Mouse (Mus musculus) thymus, postnatal 36 days (tissue): Measurements from ENCODE around the gene Pepd.

Experiments
- DNase-seq, 2 experiments: peaks; one replicate each; pipeline ENCODE4 v3.0.0; 2022; ENCODE audit warnings: mixed read lengths in 2 of 2

Pepd gene

DNA sequence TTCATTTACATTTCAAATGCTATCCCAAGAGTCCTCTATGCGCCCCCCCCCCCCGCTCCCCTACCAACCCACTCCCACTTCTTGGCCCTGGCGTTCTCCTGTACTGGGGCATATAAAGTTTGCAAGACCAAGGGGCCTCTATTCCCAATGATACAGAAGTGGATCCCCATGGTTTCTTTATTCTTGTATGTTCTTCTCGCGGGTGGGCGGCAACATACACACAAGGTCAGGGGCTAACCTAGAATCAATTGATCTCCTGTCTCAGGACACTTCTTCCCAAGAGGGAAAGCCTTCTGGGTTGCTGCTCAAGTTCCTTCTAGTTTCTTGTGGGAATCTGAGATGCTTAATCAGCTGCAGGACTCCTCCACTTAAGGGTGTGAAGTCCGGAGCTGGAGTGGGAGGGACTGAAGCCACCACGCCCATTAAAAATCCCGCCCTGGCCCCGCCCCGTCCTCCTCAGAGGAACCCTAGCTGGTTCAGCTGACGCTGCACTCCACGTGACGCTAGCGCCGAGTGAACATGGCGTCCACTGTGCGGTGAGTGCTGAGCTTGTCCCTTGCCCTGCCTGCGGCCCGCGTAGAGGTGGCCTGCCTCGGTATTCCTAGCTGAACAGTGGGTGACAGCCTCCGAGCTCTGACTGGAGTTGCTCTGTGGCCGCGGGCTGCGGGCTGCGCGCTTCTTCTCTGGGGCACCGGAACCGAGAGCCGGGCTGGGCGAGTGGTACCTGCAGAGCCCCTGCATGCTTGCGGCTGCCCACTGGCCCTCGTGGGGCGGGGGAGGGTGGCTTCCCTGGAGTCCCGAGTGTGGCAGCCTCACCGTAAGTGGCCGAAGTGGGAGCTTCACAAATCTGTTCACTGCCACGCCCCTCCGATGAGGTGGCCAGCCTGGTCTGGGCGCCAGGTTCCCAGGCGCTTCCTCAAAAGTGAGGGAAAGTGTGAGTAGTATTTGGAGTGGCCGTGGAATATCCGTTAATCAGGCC lies at the start of gene Pepd:
TSS of gene Pepd (plus strand) at position 461 of the 979 bp plus-strand sequence.
- peak; percentile 66 to 72 for DNase-seq

DNA sequence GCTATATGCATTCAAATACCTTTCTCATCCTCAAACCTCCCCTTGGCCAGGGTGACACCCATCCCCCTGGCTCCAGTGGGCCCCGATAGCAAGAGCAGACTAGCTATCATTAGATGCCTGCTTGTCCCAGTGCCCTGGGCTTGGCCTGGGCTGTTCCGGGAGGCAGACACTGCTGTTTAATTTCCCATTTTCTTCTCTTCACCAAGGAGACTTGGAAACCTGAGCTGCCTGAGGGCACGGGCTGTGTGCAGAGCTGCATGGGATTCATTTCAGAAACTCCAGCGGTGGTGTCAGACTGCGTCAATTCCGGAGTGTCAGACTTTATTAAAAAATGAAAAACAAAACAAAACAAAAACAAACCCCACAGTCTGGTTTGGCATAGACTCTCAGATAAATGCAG lies 44.9 kb upstream of the Pepd start:
- no peak for DNase-seq

DNA sequence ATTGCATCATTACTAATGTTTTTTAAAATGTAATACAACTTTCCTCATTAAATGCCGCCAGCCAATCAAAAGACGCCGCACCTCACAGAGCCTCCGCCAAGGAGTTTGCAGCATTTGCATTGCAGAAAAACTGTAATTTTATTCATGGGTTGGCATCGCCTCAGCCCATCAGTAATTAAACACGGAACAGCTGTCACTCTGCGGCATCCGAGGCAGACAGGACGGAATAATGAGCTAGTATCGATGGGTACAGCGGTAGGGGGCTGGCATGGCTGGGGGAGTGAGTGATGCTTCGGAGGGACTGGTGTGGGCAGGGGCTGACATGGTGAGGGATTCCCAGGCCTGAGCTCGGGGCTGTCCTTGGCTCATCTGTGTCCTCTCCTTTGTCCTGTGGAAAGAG lies 42.5 kb upstream of the Pepd start:
- no peak for DNase-seq

DNA sequence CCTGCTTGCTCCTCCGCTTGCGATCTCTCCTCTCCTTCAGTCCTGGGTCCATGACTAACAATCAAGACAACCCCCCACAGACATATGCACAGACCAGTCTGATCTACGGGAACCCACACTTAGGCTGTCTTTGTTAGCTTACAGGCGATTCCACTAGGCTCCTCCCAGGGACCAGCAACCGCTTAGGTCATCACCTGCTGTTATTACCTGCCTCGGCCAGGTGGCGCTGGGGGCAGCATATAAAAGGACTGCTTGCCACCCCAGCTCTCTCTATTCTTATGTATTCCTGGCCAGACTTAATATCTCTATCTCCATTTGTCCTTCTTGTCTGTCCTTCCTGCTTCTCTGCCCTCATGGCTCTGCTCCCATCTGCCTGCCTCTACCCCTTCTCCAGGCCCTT lies 35.4 kb upstream of the Pepd start:
- DNase-seq = no peak

DNA sequence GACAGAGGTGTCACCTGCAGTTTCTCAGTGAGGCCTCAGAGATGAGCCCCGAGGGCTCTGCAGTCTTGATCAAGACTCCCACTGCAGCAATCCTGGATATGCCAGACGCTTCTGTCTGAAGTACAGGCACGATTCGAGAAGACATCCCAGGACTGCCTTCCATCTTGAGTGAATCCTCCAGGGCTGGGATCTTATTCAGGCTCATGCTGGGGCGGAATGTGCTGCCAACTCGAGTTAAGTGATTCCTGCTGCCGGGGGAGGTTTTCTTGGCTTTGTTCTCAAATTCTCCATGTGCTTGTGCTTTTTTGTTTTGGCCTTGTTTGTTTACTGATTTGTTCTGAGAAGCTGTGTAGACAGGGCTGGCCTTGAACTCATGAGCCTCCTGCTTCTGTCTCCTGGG lies 34.4 kb upstream of the Pepd start:
- DNase-seq = no peak

DNA sequence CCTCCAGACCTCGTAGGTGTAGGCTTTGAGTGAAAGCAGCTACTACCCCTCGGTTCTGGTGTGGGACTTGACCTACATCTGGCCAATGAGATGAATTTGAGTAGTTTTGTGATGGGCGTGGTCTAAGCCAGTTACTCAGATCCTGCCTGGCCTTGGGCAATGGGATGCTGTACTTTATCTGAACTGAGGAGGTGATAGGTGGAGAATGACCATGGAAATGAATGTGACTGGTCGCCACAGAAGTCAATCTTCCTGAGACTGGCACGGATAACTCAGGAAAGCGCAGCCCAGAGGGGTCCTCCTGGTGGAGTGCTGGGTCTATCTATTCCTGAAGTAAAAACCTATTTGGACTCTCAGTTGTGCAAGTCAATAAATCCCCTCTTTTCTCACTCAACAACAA lies 23.7 kb upstream of the Pepd start:
- DNase-seq = no peak

DNA sequence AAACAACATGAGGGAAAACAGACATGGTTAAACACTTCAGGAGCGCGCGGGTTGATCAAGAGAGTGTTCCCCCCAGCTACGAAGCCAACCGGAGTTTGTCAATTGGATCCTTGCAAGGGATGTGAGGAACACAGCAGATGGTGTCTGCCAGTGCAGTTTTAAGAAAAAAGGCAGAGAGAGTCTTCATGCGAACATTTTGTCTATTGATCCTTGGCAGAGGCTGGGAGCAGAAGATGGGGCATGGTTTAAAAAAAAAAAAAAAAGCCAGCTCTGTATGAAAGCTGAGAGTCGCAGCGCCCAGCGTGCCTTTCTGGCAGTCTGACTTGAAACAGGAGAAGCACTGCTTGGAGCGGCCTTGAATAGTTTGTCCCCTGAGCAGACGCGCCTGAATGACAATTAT lies 23.3 kb upstream of the Pepd start:
- DNase-seq = no peak

DNA sequence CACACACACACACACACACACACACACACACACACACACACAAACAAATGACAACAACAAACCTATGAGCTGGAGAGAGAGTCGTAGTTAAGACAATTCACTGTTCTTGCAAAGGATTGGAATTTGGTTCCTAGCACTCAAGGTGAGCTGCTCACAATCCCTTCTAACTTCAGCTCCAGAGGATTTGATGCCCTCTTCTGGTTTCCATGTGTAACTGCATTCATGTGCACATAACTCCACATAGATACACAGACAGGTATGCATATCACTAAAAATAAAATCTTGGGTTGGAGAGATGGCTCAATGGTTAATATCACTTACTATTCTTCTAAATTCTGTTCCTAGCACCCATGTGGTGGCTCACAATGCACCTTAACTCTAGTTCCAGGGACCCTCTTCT lies 19.3 kb upstream of the Pepd start:
- no peak for DNase-seq

DNA sequence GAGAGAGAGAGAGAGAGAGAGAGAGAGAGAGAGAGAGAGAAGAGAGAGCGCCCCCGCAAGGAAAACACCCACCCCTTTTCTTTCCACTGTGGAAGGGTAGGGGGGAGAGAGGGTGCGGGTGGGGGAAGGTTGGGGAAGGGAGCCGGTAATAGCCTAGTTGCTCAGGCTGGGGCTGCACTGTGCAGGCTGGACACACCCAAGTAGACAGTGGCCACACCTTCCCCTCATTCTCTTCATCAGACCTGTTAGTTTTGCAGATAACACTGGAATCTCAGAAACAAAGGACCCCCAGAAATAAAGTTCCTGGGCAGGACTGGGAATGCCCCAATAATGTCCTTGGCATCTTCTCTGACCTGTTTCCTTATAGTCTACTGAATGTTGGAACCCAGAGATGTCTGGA lies 15.7 kb upstream of the Pepd start:
- no peak for DNase-seq

DNA sequence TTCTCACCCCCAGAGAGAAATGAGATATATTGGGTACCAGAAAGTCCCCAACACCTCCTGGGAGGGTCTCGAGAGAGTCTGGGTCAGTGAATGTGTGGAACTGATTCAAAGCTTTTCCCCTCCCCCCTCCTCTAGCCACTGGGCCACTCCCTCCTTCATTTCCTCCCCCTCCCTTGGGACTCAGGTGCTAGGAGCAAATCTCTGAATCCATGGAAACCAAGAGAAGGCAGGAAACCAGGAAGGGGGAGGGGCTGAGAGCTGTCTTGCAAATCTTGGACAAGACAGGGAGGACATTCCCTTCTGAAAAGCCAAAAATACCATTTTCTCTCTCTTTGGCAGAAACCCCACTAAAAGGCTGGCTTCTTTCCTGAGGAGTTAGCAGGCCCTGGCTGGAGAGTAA lies 15.1 kb upstream of the Pepd start:
- no peak for DNase-seq

DNA sequence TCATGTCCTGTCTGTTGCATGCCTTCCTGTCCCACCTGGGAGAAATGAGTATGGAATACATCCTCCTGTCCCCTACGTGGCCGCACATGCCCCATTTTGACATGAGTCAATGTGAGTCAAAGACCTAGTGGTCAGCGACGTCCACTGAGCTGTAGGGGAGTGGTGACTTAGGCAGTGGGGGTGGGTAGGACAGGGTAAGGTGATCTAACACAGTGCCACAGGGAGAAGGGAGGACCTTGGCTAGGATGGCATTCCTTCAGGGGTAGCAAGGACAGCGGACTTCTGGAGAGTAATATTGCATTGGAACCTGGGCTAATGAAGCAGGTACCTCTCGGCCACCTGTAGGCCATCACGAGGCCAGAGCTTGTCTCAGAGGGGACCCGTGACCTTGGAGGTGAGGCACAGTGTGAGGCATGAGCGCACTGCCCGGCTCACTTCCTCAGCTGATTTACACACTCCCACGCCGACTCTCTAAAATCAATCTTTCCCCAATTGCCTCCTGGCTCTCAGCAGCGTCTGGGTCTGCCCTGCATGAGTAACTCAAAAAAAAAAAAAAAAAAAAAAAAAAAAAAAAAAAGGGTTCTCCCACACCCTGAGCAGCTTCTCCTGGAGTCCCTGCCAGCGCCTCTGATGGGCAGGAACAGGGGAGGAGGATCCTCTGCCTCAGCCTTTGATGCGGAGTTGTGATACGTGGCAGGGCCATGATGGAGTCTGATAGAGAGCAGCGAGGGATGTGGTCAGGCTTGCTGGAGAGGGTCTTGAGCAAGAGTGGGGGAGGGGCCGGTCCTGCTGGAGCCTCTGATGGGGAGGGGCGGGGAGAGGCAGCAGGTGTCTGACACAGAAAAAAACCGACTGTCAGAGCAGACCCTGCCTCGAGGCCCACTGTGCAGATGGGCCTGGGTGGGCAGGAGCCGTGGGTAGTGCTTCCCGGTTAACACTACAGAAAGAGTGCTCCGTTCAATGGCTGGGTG lies 1.8 kb upstream of the Pepd start:
- peak; percentile 38 to 59 for DNase-seq

DNA sequence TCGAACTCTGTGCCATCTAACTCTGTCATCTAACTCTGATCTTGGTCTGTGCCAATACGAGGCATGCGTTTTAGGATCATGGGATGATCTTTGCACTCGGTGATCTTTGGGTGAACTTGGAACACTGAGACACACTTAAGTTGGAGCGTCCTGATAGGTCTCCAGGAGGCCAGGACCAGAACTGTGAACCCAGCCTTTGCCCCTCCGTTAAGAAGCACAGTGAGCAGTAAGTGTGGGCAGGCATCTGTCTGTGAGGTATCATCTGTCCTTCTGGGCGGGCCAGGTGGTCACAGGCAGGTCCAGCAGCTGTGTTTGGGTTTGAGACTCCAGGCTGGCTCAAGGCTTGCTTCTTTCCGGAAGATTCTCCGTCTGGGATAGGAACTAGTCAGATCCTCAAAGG lies 1.8 kb downstream of the Pepd start:
- no peak for DNase-seq

DNA sequence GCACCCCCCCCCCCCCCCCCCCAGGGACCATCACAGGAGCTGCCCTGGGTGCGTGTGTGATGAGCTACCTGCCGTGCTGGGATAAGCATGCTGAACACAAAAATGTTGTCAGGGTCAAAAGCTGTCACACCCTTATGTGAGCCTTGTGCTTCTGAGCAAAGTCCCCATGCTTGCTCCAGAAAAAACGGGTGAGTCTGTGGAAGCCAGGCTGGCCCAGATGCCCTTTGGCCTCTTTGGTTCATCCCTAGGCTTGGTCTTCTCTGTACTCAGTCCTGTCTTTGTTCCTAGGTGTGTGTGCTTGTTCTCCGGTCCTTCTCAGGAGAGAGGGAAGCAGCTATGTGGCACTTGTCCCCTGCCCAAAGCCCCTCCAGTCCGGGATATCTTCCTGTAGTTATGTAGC lies 3.4 kb downstream of the Pepd start:
- no peak for DNase-seq

DNA sequence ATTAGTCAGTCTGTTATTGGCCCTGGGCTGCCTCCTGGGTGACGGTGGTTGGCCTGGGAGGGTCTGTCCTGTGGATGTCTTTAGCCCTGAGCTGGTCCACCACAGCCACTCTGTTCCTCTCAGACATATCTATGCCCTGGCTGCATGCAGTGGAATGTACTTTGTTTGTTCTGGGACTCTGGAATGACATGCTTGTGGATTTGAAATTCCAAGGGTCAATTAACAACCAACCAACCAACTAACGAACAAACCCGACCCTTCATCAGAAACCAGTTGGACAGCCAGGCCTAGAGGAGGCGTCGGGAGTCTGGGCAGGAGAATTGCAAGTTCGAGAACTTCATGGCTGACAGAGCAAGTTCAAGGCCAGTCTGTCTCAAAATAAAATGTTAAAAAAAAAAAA lies 5.4 kb downstream of the Pepd start:
- DNase-seq = no peak

DNA sequence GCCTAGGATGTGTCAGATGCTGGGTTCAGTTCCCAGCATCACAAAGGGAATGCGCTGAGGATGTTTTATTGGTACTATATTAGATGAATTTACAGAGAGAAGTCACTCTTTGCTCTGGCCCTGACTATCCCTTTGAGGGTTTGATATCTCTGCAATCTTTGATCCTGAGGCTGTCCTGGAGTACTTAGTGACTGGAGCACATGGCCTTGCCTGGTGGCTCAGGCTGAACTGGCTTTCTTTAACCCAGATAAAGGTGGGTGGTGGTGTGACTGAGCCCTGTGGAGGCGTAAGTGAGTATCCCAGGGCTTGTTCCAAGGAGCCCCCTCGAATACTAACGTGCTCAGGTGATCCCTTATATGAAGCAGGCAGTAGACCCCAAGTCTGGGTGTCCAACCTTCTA lies 5.8 kb downstream of the Pepd start:
- DNase-seq = no peak

DNA sequence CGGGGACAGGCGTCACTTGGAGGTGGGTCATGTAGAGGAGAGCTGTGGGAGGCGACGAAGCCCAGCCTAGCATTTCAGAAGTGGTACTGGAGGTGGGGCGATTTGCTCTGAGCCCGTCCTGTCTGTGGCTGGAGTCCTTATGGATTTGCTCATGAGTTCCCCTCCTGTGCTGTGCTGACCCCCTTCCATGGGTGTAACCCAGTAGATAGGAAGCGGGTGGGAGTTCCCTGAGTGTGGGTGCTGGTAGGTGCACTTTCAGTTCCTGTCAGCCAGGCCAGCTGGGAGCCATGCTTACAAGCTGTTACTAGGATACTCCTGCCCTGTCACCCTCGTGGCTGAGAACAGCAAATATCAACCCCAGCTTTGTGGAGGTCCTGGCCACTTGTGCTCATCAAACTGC lies 6.2 kb downstream of the Pepd start:
- no peak for DNase-seq

DNA sequence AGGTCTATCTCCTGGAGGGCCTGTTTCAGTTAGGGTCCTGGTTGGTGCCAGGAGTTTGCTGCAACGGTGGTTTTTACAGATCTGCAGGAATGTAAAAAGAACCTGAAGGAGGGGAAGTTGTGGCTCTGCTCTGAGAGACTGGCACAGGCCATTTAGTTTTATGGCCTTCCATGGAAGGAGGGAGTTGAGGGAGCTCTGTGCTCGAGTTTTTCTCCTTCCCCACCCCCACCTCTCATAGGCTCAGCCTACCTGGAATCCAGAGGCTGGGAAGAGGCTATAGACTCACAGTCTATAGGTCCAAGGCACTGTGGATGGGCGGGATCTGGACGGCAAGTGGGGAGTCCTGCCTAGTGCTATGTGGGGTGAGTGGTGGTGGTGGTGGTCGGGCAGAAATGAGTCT lies 6.9 kb downstream of the Pepd start:
- DNase-seq = no peak

DNA sequence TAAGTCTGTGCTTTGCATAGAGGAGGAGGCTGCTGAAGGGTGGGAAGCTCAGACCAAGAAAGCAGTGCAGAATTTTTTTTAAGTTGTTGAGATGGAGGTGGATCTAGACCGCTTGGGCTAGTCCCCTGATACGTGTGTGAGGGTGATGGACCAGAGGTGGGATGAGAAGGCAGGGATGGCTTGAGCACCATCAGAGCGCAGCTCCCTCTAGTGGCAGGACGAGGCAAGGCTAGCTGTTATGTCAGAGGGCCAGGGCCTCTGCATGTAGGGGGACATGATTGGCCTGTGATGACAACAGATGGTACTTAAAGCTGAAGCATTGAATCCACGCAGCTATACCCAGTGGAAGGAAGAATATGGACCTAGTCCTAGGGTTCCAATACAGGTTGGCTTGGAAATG lies 7.6 kb downstream of the Pepd start:
- DNase-seq = peak; percentile 32 to 35

DNA sequence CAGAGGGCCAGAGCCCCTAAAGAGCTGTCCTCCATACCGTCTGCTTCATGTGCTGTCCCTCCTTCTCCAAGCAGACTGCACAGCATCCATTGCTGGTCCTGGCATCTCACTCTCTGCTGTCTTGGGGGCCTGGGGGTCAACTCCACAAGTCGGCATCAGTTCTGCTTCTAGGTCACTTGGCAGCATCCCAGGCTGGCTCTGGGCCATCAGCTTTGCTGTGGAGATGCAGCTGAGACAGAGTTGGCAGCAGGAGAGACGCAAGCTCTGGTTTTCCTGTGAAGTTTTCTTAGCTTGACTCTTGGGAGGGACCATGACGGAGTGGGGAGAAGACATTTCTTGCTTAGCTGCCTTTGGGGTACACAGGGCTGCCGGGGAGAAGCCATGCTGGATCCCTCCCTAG lies 13.0 kb downstream of the Pepd start:
- no peak for DNase-seq

DNA sequence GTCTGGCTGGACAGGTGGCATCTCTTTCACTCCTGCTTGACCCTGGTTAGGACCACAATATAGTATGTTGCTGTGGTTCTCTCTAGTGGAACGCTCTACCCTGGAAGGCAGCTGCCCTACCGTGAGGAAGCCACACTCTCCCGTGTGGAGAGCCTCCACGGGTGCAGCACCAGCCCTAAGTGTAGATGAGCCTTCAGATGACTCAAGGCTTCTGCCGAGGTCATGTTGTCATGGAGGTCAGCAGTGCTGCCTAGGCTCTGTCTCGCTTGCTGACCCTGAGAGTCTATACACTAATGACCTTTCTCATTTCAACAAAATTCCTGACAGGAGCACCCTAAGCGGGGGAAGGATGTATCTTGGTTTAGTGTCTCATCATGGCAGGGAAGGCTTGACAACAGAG lies 13.8 kb downstream of the Pepd start:
- DNase-seq = no peak

DNA sequence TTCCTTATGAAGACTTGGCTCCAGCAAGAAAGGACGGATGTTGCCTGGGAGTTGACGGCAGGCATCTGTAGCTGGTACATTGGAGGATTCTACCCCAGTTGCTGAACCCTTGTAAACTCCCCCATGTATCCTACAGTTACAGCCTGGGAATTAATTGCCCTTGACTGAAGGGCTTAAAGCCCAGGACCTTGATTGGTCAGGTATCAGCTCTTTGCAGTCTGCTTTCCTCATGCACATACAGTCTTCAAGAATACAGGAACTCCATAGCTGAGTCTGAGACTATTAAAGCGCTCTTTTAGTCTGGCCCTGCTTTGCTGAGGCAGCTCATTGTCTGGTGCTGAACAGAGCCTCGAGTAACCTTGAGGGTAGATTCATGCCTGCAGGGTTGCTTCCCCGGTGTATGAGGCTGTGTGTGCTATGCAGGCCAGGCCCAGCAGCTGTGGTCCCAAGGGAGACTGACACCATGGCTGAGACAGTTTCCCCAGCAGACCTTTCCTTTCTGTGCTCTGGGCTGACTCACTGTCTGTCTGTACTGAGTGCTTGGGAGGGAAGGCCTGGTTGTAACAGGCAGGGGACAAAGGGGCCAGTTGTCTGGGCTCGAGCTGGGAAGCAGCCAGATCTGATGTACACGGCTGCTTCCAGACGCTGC lies 17.6 kb downstream of the Pepd start:
- DNase-seq = no peak

DNA sequence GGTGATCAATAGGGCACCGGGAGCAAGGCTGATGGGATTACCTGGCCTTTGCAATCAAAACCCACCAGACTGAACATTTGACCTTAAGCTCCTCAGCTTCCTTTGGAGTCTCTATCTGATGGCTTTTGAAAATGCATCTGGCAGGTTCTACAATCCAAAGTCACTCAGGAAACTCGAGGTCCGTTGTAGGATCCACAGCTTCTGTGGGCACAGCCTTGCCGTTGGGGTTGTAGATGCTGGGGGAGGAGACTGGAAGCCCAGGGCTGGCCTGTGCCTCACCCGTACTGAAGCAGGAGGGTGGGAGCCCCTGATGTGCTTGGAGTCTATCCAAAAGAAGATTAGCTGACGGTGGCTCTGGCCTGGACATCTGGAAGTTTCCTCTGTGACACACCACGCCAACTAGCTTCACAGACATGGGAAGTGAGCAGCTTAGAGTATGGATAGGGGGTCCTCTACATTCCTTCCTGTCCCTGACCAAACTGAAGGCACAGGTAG lies 18.1 kb downstream of the Pepd start:
- DNase-seq = no peak

DNA sequence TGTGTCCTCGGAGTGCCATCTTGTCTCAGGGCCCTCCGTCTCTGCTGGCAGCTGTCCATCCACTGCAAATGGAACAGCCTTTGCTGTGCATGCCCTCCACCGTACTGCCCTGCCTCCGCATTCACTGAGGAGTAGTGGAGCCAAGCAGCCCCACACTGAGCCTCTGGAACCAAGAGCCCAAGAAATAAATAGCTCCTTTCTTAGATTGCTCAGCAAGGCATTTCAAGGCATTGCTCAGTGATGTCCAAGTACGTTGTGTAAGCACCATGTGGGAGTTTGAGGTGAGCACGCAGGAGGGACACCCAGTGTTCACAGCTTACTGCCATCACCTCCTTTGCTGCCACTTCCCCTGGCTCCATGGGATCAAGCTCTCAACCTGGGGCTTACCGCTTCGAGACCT lies 20.5 kb downstream of the Pepd start:
- DNase-seq = no peak
